Mouse (Mus musculus) heart, adult 8-10 months (tissue): Measurements from ENCODE around the gene Prdx1. TPM values are rescaled to one million over a fixed set of nuclear protein-coding genes. Genes with fewer than 3 reads are reported as not detected.
"Not testable (repeated sequence)": the region's sequence is repeated elsewhere in the genome, so short reads cannot be mapped to it uniquely, and the experiment has no call there.

ENCODE experiments used
- DNase-seq: peaks from one replicate; pipeline ENCODE4 v3.0.0; 2022; ENCODE audit warnings: low spot score
- total RNA-seq, 4 experiments: library from RNA; stranded (reverse); gene quantifications; 2 replicates each; pipeline ENCODE4 v1.2.4; 2022

The Prdx1 gene
- total RNA-seq, 4 experiments from 2014 or later: 475 to 641 (median 529) TPM

DNA sequence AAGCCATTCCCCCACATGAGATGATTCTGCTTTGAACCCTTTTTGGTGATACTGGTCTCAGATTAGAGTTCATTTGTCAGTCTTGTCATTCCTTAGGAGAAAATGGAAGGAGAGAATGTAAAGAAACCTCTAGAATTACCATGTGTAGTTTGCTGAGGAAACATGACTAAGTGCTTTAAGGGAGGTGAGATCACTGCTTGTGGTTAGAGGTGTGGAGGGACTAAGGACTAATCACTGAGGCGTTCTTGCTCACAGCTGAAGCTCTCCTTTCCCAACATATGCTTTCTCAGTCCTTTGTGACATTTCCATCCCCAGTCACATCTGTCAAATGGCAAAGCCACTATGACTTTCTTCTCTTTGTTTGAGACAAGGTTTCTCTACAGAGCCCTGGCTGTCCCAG, 7.5 kb upstream of the Prdx1 start:
- DNase-seq: no peak

DNA sequence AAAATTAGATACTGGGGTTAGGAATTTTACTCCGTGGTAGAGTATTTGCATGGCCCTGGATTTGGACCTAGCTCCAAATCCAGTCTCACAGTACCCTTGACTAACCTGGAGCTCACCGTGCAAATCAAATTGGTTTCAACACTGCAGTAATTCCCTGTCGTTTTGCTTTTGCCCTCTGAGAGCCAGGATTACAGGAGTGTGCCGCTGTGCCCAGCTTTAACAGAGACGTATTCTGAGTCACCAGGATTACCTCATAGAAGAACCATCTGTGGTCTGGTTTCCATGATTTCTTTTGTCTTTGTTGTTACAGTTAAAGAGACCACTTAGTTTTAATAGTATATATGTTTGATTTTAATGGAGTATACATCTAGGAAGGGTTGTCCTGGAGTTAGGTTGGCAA, 6.2 kb upstream of the Prdx1 start:
- no peak for DNase-seq

DNA sequence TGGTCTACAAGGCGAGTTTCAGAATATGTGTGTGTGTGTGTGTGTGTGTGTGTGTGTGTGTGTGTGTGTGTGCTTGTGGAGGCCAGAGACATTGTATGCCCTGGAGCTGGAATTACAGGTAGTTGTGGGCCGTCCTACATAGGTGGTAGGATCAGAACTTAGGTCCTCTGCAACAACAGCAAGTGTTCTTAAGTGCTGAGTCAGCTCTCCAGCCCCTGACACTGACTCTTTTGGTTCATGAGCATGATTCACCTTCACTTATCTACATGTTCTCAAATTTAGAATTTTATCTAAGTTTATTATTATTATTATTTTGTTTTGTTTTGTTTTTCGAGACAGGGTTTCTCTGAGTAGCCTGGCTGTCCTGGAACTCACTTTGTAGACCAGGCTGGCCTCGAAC, 4.8 kb upstream of the Prdx1 start:
- DNase-seq: not testable (repeated sequence)

GRCm38 (mm10) chr4:116683957-116684356, 1.4 kb upstream of the Prdx1 start:
- DNase-seq: no peak

- DNase-seq: no peak
Measured at GRCm38 (mm10) chr4:116684665-116685064, 679 bp upstream of the Prdx1 start.

GRCm38 (mm10) chr4:116687041-116687440, 1.7 kb downstream of the Prdx1 start:
- DNase-seq: no peak

- no peak for DNase-seq
Measured at GRCm38 (mm10) chr4:116689309-116689876, 4.0 kb downstream of the Prdx1 start.

DNA sequence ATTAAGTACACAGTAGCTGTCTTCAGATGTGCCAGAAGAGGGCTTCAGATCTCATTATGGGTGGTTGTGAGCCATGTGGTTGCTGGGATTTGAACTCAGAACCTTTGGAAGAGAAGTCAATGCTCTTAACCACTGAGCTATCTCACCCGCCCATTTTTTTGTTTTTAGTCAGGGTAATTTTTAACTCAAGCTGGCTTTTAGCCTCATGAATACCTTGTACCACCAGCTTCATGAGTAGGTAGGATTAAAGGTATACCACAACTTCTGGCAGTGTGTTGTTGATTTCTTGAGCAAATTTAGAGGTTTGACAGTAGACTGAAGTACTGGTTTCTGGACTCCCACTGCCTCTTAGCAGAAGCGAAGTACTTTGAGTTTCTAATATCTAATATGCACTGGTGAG, 6.8 kb downstream of the Prdx1 start:
- no peak for DNase-seq

GRCm38 (mm10) chr4:116693785-116694184, 8.4 kb downstream of the Prdx1 start:
- DNase-seq: no peak

DNA sequence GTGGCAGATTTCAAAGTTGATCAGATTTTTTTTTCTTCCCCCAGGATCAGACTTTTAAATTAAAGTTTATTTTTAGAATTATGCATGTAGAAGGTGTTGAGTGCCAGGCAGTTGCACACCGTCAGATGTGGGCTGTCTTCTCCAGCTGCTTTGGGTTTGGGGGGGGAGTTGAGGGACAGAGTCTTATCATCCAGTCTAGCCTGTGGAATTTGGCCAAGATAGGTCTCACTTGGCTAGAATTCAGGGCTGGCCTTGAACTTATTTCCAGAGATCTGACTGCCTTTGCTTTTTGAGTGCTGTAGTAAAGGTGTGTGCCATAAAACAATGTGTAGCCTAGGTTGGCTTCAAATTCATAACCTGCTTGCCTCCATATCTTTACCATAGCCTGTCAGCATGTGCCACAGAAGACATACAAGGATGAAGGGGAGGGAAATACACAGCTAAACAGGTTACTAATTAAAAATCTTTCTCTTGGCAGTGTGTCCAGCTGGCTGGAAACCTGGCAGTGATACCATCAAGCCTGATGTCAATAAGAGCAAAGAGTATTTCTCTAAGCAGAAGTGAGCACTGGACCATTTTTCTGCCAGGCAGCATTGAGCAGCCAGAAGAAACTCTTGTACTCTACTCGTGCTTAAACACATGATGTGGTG, 13.5 kb downstream of the Prdx1 start:
- DNase-seq: no peak

DNA sequence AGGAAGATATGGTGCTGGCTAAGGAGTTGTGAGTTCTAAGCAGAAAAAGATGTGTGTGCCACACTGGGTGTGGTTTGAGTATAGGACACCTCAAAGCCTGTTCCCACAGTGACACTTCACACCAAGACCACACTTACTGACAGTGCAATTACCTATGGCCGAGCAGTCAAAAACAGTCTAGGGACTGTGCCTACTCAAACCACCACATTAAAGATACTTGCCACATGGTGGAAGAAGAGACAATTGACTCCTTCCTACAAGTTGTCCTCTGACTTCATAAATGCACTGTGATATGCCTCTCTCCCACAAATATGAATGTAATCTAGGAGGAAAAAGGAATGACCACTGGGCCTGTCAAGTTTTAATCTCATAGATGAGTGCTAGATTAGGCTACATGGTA, 15.6 kb downstream of the Prdx1 start:
- DNase-seq: no peak

GRCm38 (mm10) chr4:116703804-116704203, 18.5 kb downstream of the Prdx1 start:
- DNase-seq: peak; percentile 63

GRCm38 (mm10) chr4:116707666-116708065, 22.3 kb downstream of the Prdx1 start:
- DNase-seq: no peak

- peak; percentile 96 for DNase-seq
Measured at GRCm38 (mm10) chr4:116708201-116708764, 22.9 kb downstream of the Prdx1 start, which contains the start of the genes Mmachc and Ccdc163. Mmachc (minus strand) TSS chr4:116708406. Ccdc163 (plus strand) TSS chr4:116708509.

GRCm38 (mm10) chr4:116708791-116709390, 23.5 kb downstream of the Prdx1 start:
- DNase-seq: no peak

DNA sequence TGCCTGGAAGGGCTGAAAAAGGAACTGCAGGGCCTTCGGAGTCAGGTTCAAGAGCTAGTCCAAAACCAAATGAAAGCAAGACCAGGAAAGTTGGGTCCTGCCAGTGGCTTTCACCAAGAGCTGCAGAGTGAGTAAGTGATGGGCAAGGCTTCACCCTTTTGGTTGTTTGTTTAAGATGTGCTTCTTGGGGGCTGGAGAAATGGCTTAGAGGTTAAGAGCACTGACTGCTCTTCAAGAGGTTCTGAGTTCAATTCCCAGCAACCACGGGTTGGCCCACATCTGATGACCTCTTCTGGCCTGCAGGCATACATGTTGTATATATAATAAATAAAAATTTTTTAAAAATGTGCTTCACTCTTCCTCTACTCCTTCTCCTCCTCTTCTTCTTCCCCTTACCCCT, 24.8 kb downstream of the Prdx1 start:
- DNase-seq: no peak

DNA sequence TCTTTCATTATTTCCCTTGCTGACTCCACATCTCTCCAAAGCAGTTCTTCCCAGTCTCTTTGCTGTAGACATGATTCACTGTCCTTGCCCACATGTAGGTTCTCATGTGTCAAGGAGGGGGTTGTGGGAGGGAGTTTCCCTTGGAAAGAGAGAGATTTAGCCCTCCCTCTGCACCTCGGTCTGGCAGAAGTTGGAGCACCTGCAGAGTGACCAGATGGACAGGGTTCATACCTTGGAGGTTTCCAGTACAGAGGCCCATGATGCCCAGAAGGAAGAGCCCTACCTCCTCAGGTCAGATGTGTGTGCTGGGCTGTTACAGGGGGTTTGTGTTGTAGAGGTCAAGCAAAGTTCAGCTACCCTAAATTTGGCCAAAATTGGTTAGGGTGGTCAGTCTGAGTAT, 27.2 kb downstream of the Prdx1 start:
- no peak for DNase-seq

GRCm38 (mm10) chr4:116719396-116719795, 34.1 kb downstream of the Prdx1 start:
- peak; percentile 70 for DNase-seq

DNA sequence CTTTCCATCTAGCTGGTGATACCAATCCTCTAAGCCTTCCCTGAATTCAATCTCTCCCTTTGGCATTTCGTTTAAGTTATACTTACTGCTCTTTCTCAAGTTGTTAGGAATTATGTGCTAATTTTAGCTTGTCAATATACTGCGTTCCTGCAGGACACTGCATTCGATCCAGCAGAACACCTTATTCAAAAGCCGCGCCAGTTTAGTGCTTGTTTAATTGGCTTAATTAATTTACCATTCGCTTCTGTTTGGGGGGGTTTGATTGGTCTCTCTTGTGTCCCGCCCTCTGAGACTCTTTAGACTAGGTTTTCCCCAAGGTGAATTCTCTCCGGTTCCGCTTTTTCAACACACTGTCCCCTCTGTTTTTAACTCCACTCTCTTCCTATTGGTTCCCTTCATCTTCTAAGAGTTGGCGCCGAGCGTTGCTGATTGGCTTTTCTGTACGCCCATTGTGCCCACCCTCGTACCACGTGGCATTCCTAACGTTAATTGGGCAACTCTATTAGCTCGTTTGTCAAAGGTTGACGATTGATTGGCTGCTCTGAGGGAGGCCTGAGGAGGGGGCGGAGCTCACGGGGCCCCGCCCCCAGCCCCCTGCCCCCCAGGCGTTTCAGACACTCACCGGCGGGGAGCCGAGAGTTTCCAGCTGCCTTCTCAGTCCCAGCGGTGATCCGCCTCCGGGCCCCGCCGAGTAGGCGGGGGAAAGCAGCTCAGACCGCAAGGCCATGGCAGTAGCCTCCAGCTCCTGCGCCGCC, 35.2 kb downstream of the Prdx1 start, which contains the start of gene Tesk2:
Gene Tesk2 (plus strand): TSS at position 606 of the 755 bp plus-strand sequence.
- peak; percentile 96 for DNase-seq

- no peak for DNase-seq
Measured at GRCm38 (mm10) chr4:116721098-116721628, 35.8 kb downstream of the Prdx1 start.

GRCm38 (mm10) chr4:116722230-116722629, 36.9 kb downstream of the Prdx1 start:
- no peak for DNase-seq

DNA sequence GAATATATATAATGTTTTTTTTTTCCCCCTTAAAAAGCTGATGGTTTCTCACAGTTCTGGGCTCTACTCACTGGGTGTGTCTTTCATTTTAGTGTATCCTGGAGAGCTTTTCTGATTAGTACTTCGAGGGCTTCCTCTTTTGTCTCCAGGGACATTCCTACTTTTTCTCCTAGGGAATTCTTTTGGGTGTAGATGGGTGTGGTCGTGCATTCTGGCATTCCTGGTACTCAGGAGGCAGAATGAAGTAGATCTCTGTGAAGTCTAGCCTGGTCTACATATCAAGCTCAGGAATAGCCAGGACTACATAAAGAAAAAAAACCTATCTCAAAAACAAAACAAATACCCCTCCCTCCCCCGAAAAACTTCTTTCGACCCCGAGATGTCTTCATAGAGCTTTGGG, 40.1 kb downstream of the Prdx1 start:
- no peak for DNase-seq
